Mouse (Mus musculus): ENCODE data around the gene Tmem127. TPM values are rescaled to one million over a fixed set of nuclear protein-coding genes. Genes with fewer than 3 reads are reported as not detected.

Tmem127 gene
- total and polyA plus RNA-seq, 3 experiments: 10.3 to 16.6 TPM; not detected in 1

DNA sequence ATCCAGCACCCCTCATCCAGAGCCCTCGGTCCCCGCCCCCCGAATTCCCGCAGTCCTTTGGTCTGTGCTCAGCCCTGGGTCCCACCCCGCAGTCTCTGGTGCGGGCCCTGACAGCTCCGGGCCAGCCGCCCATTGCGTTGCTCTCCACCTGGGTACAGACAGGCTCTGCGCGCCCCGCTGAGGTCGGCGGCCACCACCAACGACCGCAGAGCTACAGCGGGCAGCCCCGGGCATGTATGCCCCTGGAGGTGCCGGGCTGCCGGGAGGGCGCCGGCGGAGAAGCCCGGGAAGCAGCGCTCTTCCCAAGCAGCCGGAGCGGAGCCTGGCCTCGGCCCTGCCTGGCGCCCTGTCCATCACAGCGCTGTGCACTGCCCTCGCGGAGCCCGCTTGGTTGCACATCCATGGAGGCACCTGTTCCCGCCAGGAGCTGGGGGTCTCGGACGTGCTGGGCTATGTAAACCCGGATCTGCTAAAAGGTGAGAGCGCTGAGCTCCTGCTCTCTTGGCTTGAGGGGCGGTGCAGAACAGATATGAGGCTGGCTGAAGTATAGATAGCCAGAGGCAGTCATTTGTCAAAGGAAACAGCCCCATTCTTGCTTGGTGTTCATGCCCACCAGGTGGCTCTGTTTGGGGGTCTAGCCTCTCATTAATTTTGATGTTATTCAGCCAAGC lies 761 bp downstream of the Tmem127 start:
- no peaks in the 10 kb centered on the region for H3K27me3 ChIP-seq (ENCODE audit: control insufficient read depth in 1 of 2, insufficient read depth in 2 of 2, low read length in 2 of 2)
- peak overlapping the region; percentile 87 for H3K9ac ChIP-seq (ENCODE audit: control insufficient read depth, low read depth, low read length, poor library complexity, severe bottlenecking)
- peaks cover 2 to 30% of the 10 kb centered on the region in 2 experiments; a peak in 3 of 4 replicates for H3K36me3 ChIP-seq (ENCODE audit: control insufficient read depth in 1 of 2, insufficient read depth in 2 of 2, low read length in 2 of 2)
- peaks cover 22% of the 10 kb centered on the region for H3K79me2 ChIP-seq (ENCODE audit: control insufficient read depth, insufficient read depth, low read length, poor library complexity)
- no peaks in the 10 kb centered on the region for H3K9me3 ChIP-seq (replicated peaks; ENCODE audit: insufficient read depth, low read length)
- peak overlapping the region; percentile 59 for H3K27ac ChIP-seq (ENCODE audit: control insufficient read depth, low read depth, low read length)
- H3K4me3 ChIP-seq (ENCODE audit: control insufficient read depth in 1 of 2, insufficient read depth in 1 of 2, low read depth in 2 of 2, low read length in 2 of 2): peak overlapping the region; percentile 90 to 91
- DNase-seq (ENCODE audit: low read depth, low spot score): peak; percentile 73
- TF ChIP-seq SIN3A (IDR thresholded peaks at IDR 0.05; ENCODE audit: low read length): peak; percentile 67
- 0 out of 2 replicates have a peak, but pooled peaks have one; percentile 19 for TF ChIP-seq KAT2A (conservative IDR thresholded peaks at IDR 0.05; ENCODE audit: low read depth, low read length)
- peak; percentile 49; the same call in 1 of the 2 replicates for TF ChIP-seq TBP (IDR thresholded peaks at IDR 0.05; ENCODE audit: low read depth, low read length)
- no peak for TF ChIP-seq USF2 (IDR thresholded peaks at IDR 0.05; ENCODE audit: borderline replicate concordance in 1 of 2, insufficient read depth in 1 of 2, low read depth in 1 of 2, low read length in 2 of 2)
- TF ChIP-seq POLR2AphosphoS5 (IDR thresholded peaks at IDR 0.05; ENCODE audit: borderline replicate concordance, low read depth, low read length): no peak
- TF ChIP-seq BHLHE40 (IDR thresholded peaks at IDR 0.05; ENCODE audit: borderline replicate concordance, low read depth, low read length): no peak
- peak; percentile 67 for TF ChIP-seq TCF12 (IDR thresholded peaks at IDR 0.05; ENCODE audit: low read depth, low read length)
- TF ChIP-seq RCOR1 (IDR thresholded peaks at IDR 0.05; ENCODE audit: low read depth, low read length): 0 out of 2 replicates have a peak, but pooled peaks have one; percentile 32
- TF ChIP-seq UBTF (IDR thresholded peaks at IDR 0.05; ENCODE audit: borderline replicate concordance, insufficient read depth, low read depth, low read length): no peak
- peak; percentile 18; the same call in 1 of the 2 replicates for TF ChIP-seq TAL1 (IDR thresholded peaks at IDR 0.05; ENCODE audit: low read length)
- peak; percentile 39 to 41; a peak in 3 of 4 replicates for TF ChIP-seq EP300 (IDR thresholded peaks at IDR 0.05; ENCODE audit: low read depth in 1 of 2, low read length in 2 of 2)
- no peak for TF ChIP-seq NELFE (IDR thresholded peaks at IDR 0.05; ENCODE audit: low read depth, low read length)
- peak; percentile 24 for TF ChIP-seq RAD21 (IDR thresholded peaks at IDR 0.05; ENCODE audit: low read depth, low read length)
- TF ChIP-seq MXI1 (IDR thresholded peaks at IDR 0.05; ENCODE audit: low read depth, low read length): peak; percentile 54; the same call in 1 of the 2 replicates
- TF ChIP-seq ZC3H11A (IDR thresholded peaks at IDR 0.05; ENCODE audit: low read depth, low read length): 0 out of 2 replicates have a peak, but pooled peaks have one; percentile 18
- peak; percentile 16 to 59 (median 32); a peak in 3 of 6 replicates for TF ChIP-seq CTCF (IDR thresholded peaks at IDR 0.05 in 2 of 3, conservative IDR thresholded peaks at IDR 0.05 in 1 of 3; ENCODE audit: control insufficient read depth in 1 of 3, insufficient read depth in 1 of 3, low read depth in 2 of 3, low read length in 3 of 3, poor library complexity in 1 of 3, severe bottlenecking in 1 of 3)
- TF ChIP-seq GATA1 (IDR thresholded peaks at IDR 0.05; ENCODE audit: low read depth, low read length): peak; percentile 66
- TF ChIP-seq ETS1 (IDR thresholded peaks at IDR 0.05; ENCODE audit: low read depth, low read length): peak; percentile 38; the same call in 1 of the 2 replicates
- peak; percentile 60 for TF ChIP-seq SMC3 (IDR thresholded peaks at IDR 0.05; ENCODE audit: low read depth, low read length)
- H3K4me1 ChIP-seq (ENCODE audit: control insufficient read depth in 1 of 2, insufficient read depth in 2 of 2, low read length in 2 of 2): peaks cover 22 to 26% of the 10 kb centered on the region in 2 experiments

All from MEL (cell line).